Mouse (Mus musculus): ENCODE data around the gene Fbf1.

DNA sequence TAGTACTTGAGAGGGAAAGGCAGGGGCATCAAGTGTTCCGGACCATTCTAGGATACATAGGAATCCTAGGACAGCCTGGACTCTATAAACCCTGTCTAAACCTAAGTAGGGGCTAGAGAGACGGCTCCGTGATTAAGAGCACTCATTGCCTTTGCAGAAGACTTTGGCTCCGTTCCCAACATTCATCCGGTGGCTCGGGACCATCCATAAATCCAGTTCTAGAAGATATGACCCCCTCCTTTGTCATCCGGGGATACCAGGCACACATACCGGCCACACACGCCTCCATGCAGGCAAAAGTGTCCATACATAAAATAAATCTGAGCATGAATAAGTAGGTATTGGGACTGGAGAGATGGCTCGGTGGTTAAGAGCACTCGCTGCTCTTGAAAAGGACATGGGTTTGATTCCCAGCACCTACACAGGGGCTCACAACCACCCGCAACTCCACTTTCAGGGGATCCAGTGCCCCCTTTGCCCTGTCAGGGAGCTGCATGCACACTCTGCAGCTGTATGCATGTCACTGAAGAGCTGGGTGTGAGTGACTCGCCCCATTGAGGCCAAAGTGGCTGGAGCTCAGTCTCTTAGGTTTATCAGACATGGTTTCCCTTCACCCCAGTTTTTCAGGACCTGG, 46.0 kb upstream of the Fbf1 start:
- no peak for TF ChIP-seq CTCF (IDR thresholded peaks at IDR 0.05; ENCODE audit: control insufficient read depth, insufficient read depth, insufficient read length)
- TF ChIP-seq MYOG (IDR thresholded peaks at IDR 0.05; ENCODE audit: control insufficient read depth, extremely low read depth, insufficient read length): no peak
- no peak for TF ChIP-seq MYOD1 (IDR thresholded peaks at IDR 0.05; ENCODE audit: control insufficient read depth, insufficient read length, low read depth)
- TF ChIP-seq USF1 (IDR thresholded peaks at IDR 0.05; ENCODE audit: low read depth): no peak
- TF ChIP-seq CEBPB (IDR thresholded peaks at IDR 0.05; ENCODE audit: low read depth): no peak
- no peak for TF ChIP-seq MAX (IDR thresholded peaks at IDR 0.05)
- TF ChIP-seq FOSL1 (IDR thresholded peaks at IDR 0.05; ENCODE audit: insufficient read depth, low read length, poor library complexity, severe bottlenecking): no peak
